Mouse (Mus musculus) inflammation-experienced regulatory T-cells (primary cell): Measurements from ENCODE around the gene Vmn1r130. TPM values are rescaled to one million over a fixed set of nuclear protein-coding genes. Genes with fewer than 3 reads are reported as not detected.

Experiments used
- polyA plus RNA-seq, 2 experiments: library from polyadenylated mRNA; unstranded; fragments of 100-300 nt; shearing (Covaris generic); gene quantifications; one replicate each; pipeline ENCODE4 v1.2.1; 2017

The Vmn1r130 gene
- under 1 TPM in 1 of 2 experiments, not detected in 1; 0.32 TPM for polyA plus RNA-seq

GRCm38 (mm10) chr7:21511480-21511879, at the start of gene Vmn1r130:
Vmn1r130 (plus strand) TSS chr7:21511780.

DNA sequence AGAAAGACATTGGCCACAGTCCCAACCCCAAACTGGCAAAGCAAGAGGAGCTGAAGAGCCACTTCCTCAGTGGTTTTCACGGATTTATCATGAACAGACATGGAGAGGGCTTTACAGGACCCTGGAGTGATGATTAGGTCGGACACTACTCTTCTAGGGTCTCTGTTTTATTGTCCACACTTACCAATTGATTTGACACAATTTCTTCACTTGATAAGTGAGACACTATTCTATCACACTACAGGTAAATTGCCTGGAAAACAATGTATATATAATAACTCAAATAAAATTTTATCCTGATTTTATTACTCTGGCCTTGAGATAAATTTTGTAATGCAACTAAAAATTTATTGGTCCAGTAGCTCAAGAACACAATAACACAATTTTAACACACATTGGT, 34.4 kb downstream of the Vmn1r130 start, which contains the start of gene Vmn1r131:
Gene Vmn1r131 (minus strand): TSS at position 101 of the 400 bp plus-strand sequence.

Other genes starting within 250 kb of the Vmn1r130 start
- gene Vmn1r125, start 239.6 kb upstream of the Vmn1r130 start, polyA plus RNA-seq, result not detected
- not detected for gene Vmn1r126, start 210.3 kb upstream of the Vmn1r130 start, polyA plus RNA-seq
- not detected for gene Vmn1r127, start 191.9 kb upstream of the Vmn1r130 start, polyA plus RNA-seq
- gene Vmn1r128, start 162.4 kb upstream of the Vmn1r130 start, polyA plus RNA-seq, result not detected
- not detected for gene Vmn1r129, start 150.5 kb upstream of the Vmn1r130 start, polyA plus RNA-seq
- gene Gm6882, start 79.0 kb upstream of the Vmn1r130 start, polyA plus RNA-seq, result 1 to 10 TPM in 1 of 2 experiments, under 1 TPM in 1; 0.24 to 1.8 TPM
- under 1 TPM in 1 of 2 experiments, not detected in 1; 0.34 TPM for gene Vmn1r131, start 34.3 kb downstream of the Vmn1r130 start, polyA plus RNA-seq
- not detected for gene Vmn1r132, start 102.3 kb downstream of the Vmn1r130 start, polyA plus RNA-seq
- not detected for gene Gm4175, start 249.7 kb downstream of the Vmn1r130 start, polyA plus RNA-seq